Mouse (Mus musculus): ENCODE results near the gene Fbxl3. TPM values are rescaled to one million over a fixed set of nuclear protein-coding genes. Genes with fewer than 3 reads are reported as not detected.
A peak's percentile ranks its signal among the peaks of the same experiment; 100 is the strongest.

Gene Fbxl3
- total RNA-seq (2015), result 25.7 and 28.7 TPM in 2 replicates
- total RNA-seq (2017), result 40.6 and 46.9 TPM in 2 replicates

- peak; percentile 82 for ATAC-seq (replicated peaks; ENCODE audit: poor library complexity)
These were observed at the start of gene Fbxl3 for GRCm38 (mm10) chr14:103099238-103099933. TSS of gene Fbxl3 (minus strand) at chr14:103099566.

- peak; percentile 95 for ATAC-seq (replicated peaks; ENCODE audit: poor library complexity)
These were observed 32.6 kb upstream of the Fbxl3 start for GRCm38 (mm10) chr14:103131991-103132390.

GRCm38 (mm10) chr14:103125756-103126155, 26.4 kb upstream of the Fbxl3 start:
- ATAC-seq (replicated peaks; ENCODE audit: poor library complexity), result no peak

GRCm38 (mm10) chr14:103114994-103115670, 15.8 kb upstream of the Fbxl3 start:
- ATAC-seq (replicated peaks; ENCODE audit: poor library complexity), result peak; percentile 98

- no peak for ATAC-seq (replicated peaks; ENCODE audit: poor library complexity)
These were observed 13.4 kb upstream of the Fbxl3 start for GRCm38 (mm10) chr14:103112606-103113363.

GRCm38 (mm10) chr14:103109971-103110370, 10.6 kb upstream of the Fbxl3 start:
- no peak for ATAC-seq (replicated peaks; ENCODE audit: poor library complexity)

GRCm38 (mm10) chr14:103106301-103106700, 6.9 kb upstream of the Fbxl3 start:
- ATAC-seq (replicated peaks; ENCODE audit: poor library complexity), result no peak

GRCm38 (mm10) chr14:103102731-103103335, 3.5 kb upstream of the Fbxl3 start:
- ATAC-seq (replicated peaks; ENCODE audit: poor library complexity), result no peak

- no peak for ATAC-seq (replicated peaks; ENCODE audit: poor library complexity)
These were observed 2.9 kb upstream of the Fbxl3 start for GRCm38 (mm10) chr14:103102246-103102645.

GRCm38 (mm10) chr14:103101171-103101570, 1.8 kb upstream of the Fbxl3 start:
- no peak for ATAC-seq (replicated peaks; ENCODE audit: poor library complexity)

GRCm38 (mm10) chr14:103100296-103100695, 930 bp upstream of the Fbxl3 start:
- ATAC-seq (replicated peaks; ENCODE audit: poor library complexity), result no peak

- ATAC-seq (replicated peaks; ENCODE audit: poor library complexity), result peak; percentile 72
These were observed 655 bp downstream of the Fbxl3 start for GRCm38 (mm10) chr14:103098587-103099235.

GRCm38 (mm10) chr14:103098213-103098586, 1.2 kb downstream of the Fbxl3 start:
- no peak for ATAC-seq (replicated peaks; ENCODE audit: poor library complexity)

- ATAC-seq (replicated peaks; ENCODE audit: poor library complexity), result no peak
These were observed 2.7 kb downstream of the Fbxl3 start for GRCm38 (mm10) chr14:103096621-103097020.

- ATAC-seq (replicated peaks; ENCODE audit: poor library complexity), result no peak
These were observed 3.5 kb downstream of the Fbxl3 start for GRCm38 (mm10) chr14:103095826-103096225.

GRCm38 (mm10) chr14:103095036-103095435, 4.3 kb downstream of the Fbxl3 start:
- ATAC-seq (replicated peaks; ENCODE audit: poor library complexity), result no peak

GRCm38 (mm10) chr14:103093670-103094069, 5.7 kb downstream of the Fbxl3 start:
- no peak for ATAC-seq (replicated peaks; ENCODE audit: poor library complexity)

- no peak for ATAC-seq (replicated peaks; ENCODE audit: poor library complexity)
These were observed 6.1 kb downstream of the Fbxl3 start for GRCm38 (mm10) chr14:103093236-103093635.

GRCm38 (mm10) chr14:103088624-103089023, 10.7 kb downstream of the Fbxl3 start:
- peak; percentile 65 for ATAC-seq (replicated peaks; ENCODE audit: poor library complexity)

GRCm38 (mm10) chr14:103087846-103088245, 11.5 kb downstream of the Fbxl3 start:
- no peak for ATAC-seq (replicated peaks; ENCODE audit: poor library complexity)
